Mouse (Mus musculus) liver, embryonic 11.5 days (tissue): ENCODE measurements around the gene Zfp598. TPM values are rescaled to one million over a fixed set of nuclear protein-coding genes. Genes with fewer than 3 reads are reported as not detected.

Experiments used
- ATAC-seq: fragments of 200-750 bp; cut with Nextera tagmentation; replicated peaks from 2 replicates; pipeline ENCODE4 v1.8.0; 2017; ENCODE audit warnings: moderate number of reproducible peaks, mild to moderate bottlenecking, moderate TSS enrichment, moderate library complexity; ENCODE audit not compliant: low FRiP score
- DNase-seq: peaks from one replicate; pipeline ENCODE4 v3.0.0-alpha.2; 2017; ENCODE audit warnings: low spot score
- H3K27ac ChIP-seq: fragments of 300-500 bp; sonication (generic); 2 replicates; pipeline ENCODE4 v1.5.1; 2014; ENCODE audit warnings: mild to moderate bottlenecking, low read depth, low read length, control low read depth
- H3K27me3 ChIP-seq: fragments of 300-500 bp; sonication (generic); replicated peaks from 2 replicates; pipeline ENCODE4 v1.6.1; 2014; ENCODE audit warnings: low read length, mixed read lengths; ENCODE audit not compliant: control insufficient read depth, insufficient read depth
- H3K36me3 ChIP-seq: fragments of 300-500 bp; sonication (generic); 2 replicates; pipeline ENCODE4 v1.6.1; 2014; ENCODE audit warnings: mild to moderate bottlenecking, low read length, moderate library complexity, mixed read lengths; ENCODE audit not compliant: control insufficient read depth, insufficient read depth
- H3K4me1 ChIP-seq: fragments of 300-500 bp; sonication (generic); replicated peaks from 2 replicates; pipeline ENCODE4 v1.6.1; 2014; ENCODE audit warnings: low read length, mixed read lengths; ENCODE audit not compliant: control insufficient read depth, insufficient read depth
- H3K4me2 ChIP-seq: fragments of 300-500 bp; sonication (generic); 2 replicates; pipeline ENCODE4 v1.6.1; 2014; ENCODE audit warnings: mild to moderate bottlenecking, control low read depth, moderate library complexity
- H3K4me3 ChIP-seq: fragments of 300-500 bp; sonication (generic); 2 replicates; pipeline ENCODE4 v1.5.1; 2014; ENCODE audit warnings: low read depth, low read length, control low read depth
- H3K9ac ChIP-seq: fragments of 300-500 bp; sonication (generic); 2 replicates; pipeline ENCODE4 v1.6.1; 2014; ENCODE audit warnings: low read depth, low read length, control low read depth
- H3K9me3 ChIP-seq: fragments of 300-500 bp; sonication (generic); 2 replicates; pipeline ENCODE4 v1.6.1; 2016; ENCODE audit warnings: low read length, inconsistent platforms, mixed read lengths; ENCODE audit not compliant: control insufficient read depth
- WGBS: fragments of 180-500 bp; shearing (Covaris S2); extraction: QIAGEN DNeasy Blood & Tissue Kit; methylation state at CpG from one replicate; pipeline ENCODE4 v1.1.7; 2014; 5-methylcytosine and 5-hydroxymethylcytosine counted together
- polyA plus RNA-seq: library from polyadenylated mRNA; unstranded; fragments of >200 nt; fragmentation: Nextera tagmentation; extraction: Ambion mirVana; gene quantifications from 2 replicates; pipeline ENCODE4 v1.2.1, GENCODE M21; 2014

Gene Zfp598
- polyA plus RNA-seq, 1 experiment from 2014 or later: 38.3 TPM

DNA sequence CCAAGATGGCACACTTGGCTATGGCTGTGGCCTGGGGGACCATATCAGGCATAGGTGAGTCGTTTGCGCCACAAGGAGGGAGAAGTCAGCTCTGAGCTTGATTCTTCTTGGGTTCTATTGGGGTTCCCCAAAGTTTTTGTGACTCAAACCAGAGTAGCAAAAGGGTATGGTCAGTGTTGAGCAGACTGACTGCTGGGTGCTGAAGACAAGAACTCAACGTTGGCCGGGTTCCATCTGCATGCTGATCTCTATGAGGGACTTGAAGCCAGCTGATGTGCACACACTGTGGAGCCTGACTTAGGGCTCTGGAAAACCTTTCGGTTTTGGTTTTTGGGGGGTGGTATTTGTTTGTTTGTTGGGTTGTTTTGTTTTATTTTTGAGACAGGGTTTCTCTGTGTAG lies 33.8 kb upstream of the Zfp598 start:
- Histone ChIP-seq H3K4me1 (peaks cover 14% of the 10 kb centered on the region), H3K4me3 (no peak overlapping the region), H3K4me2 (no peak overlapping the region), H3K27me3 (no peaks in the 10 kb centered on the region), H3K36me3 (peaks cover 5% of the 10 kb centered on the region), H3K9me3 (no peaks in the 10 kb centered on the region), H3K27ac (no peak overlapping the region), H3K9ac (no peak overlapping the region)
- DNase-seq (no peak), ATAC-seq (no peak)
- WGBS: 93% methylated on average over 5 of the region's 5 CpGs

- DNase-seq (no peak), ATAC-seq (no peak)
- H3K36me3 ChIP-seq: peaks cover 5% of the 10 kb centered on the region
- WGBS: 61% methylated on average over 5 of the region's 5 CpGs
- H3K9me3 ChIP-seq: no peaks in the 10 kb centered on the region
- no peak overlapping the region for H3K4me3 ChIP-seq
- H3K27ac ChIP-seq: no peak overlapping the region
- no peak overlapping the region for H3K4me2 ChIP-seq
- no peak overlapping the region for H3K9ac ChIP-seq
- peaks cover 14% of the 10 kb centered on the region for H3K4me1 ChIP-seq
- H3K27me3 ChIP-seq: no peaks in the 10 kb centered on the region
These were observed 32.6 kb upstream of the Zfp598 start for GRCm38 (mm10) chr17:24636781-24637481.

GRCm38 (mm10) chr17:24638214-24638613 lies 31.3 kb upstream of the Zfp598 start:
- H3K4me3 ChIP-seq: no peak overlapping the region
- no peaks in the 10 kb centered on the region for H3K27me3 ChIP-seq
- ATAC-seq: no peak
- peaks cover 10% of the 10 kb centered on the region for H3K4me1 ChIP-seq
- H3K27ac ChIP-seq: no peak overlapping the region
- no peak overlapping the region; the same call in 1 of the 2 replicates for H3K9ac ChIP-seq
- H3K36me3 ChIP-seq: peaks cover 5% of the 10 kb centered on the region
- no peak overlapping the region for H3K4me2 ChIP-seq
- no peaks in the 10 kb centered on the region for H3K9me3 ChIP-seq
- WGBS: 90% methylated on average over 4 of the region's 4 CpGs
- DNase-seq: no peak

- Histone ChIP-seq H3K9ac (no peak overlapping the region), H3K4me3 (no peak overlapping the region), H3K4me2 (no peak overlapping the region), H3K36me3 (peaks cover 5% of the 10 kb centered on the region; the same call in 1 of the 2 replicates), H3K9me3 (no peaks in the 10 kb centered on the region), H3K27me3 (no peaks in the 10 kb centered on the region), H3K27ac (no peak overlapping the region), H3K4me1 (peaks cover 6% of the 10 kb centered on the region)
- ATAC-seq (0 out of 2 replicates have a peak, but pooled peaks have one; percentile 21), DNase-seq (no peak)
- WGBS: 68% methylated on average over 9 of the region's 9 CpGs
These were observed 30.6 kb upstream of the Zfp598 start for GRCm38 (mm10) chr17:24638840-24639239.

- Histone ChIP-seq H3K4me2 (no peak overlapping the region), H3K4me3 (no peak overlapping the region), H3K27ac (no peak overlapping the region), H3K4me1 (peaks cover 13% of the 10 kb centered on the region), H3K27me3 (no peaks in the 10 kb centered on the region), H3K36me3 (peaks cover 5% of the 10 kb centered on the region; the same call in 1 of the 2 replicates), H3K9ac (no peak overlapping the region), H3K9me3 (no peaks in the 10 kb centered on the region)
- ATAC-seq (no peak), DNase-seq (no peak)
- WGBS: 80% methylated on average over 5 of the region's 5 CpGs
These were observed 29.9 kb upstream of the Zfp598 start for GRCm38 (mm10) chr17:24639571-24639988.

DNA sequence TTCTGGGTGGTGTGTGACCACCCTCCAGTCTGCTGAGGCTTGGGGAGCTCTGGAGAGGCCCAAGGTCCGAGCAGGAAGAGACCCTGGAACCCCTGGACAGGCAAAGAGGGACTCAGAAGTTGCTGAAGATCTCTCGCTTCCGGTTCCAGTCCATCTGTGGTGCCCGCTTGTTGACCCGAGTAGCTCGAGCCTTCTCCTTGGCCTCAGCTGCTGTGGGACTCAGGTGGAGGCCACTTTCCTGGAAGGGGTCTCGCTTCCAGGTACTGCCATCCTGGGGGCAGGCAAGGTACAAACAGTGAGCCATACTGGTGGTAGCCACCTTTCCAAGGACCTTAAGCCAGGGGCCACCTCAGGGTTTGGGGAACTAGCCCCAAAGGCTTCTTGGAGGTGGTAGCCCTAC lies 29.4 kb upstream of the Zfp598 start:
- Histone ChIP-seq H3K4me3 (no peak overlapping the region), H3K36me3 (peaks cover 5% of the 10 kb centered on the region; the same call in 1 of the 2 replicates), H3K4me2 (no peak overlapping the region), H3K9me3 (no peaks in the 10 kb centered on the region), H3K27ac (no peak overlapping the region), H3K4me1 (peaks cover 18% of the 10 kb centered on the region), H3K27me3 (no peaks in the 10 kb centered on the region), H3K9ac (no peak overlapping the region)
- ATAC-seq (no peak), DNase-seq (no peak)
- WGBS: 85% methylated on average over 7 of the region's 7 CpGs

GRCm38 (mm10) chr17:24640581-24640980 lies 28.9 kb upstream of the Zfp598 start:
- 95% methylated on average over 15 of the region's 15 CpGs for WGBS
- H3K4me2 ChIP-seq: no peak overlapping the region
- no peak for ATAC-seq
- no peak overlapping the region for H3K9ac ChIP-seq
- H3K27me3 ChIP-seq: no peaks in the 10 kb centered on the region
- H3K36me3 ChIP-seq: peaks cover 5% of the 10 kb centered on the region; the same call in 1 of the 2 replicates
- no peak overlapping the region for H3K4me3 ChIP-seq
- no peaks in the 10 kb centered on the region for H3K9me3 ChIP-seq
- H3K4me1 ChIP-seq: peaks cover 22% of the 10 kb centered on the region
- no peak overlapping the region for H3K27ac ChIP-seq
- DNase-seq: no peak

DNA sequence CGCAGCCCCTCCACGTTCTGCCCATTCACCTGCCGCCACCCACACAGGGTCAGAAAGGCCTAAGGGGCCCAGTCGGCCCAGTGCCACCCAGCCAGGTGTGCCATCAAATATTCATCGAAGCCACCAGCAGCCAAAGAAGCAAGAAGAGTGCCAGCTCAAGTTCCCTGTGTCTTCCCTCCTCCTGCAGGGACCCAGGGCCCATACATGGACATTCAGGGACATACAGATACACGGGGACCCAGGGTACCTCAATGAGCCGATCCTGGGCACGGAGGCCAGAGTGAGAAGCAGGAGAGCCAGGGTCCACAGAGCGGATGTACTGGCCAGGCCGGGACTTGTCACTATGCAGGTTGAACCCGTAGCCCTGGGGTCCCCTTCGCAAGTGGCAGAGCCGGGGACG lies 27.5 kb upstream of the Zfp598 start:
- H3K27ac ChIP-seq: no peak overlapping the region
- no peak overlapping the region for H3K9ac ChIP-seq
- ATAC-seq (no peak), DNase-seq (no peak)
- H3K36me3 ChIP-seq: peaks cover 5% of the 10 kb centered on the region; the same call in 1 of the 2 replicates
- no peaks in the 10 kb centered on the region for H3K27me3 ChIP-seq
- H3K4me3 ChIP-seq: no peak overlapping the region
- H3K4me2 ChIP-seq: no peak overlapping the region
- no peaks in the 10 kb centered on the region for H3K9me3 ChIP-seq
- peaks cover 26% of the 10 kb centered on the region for H3K4me1 ChIP-seq
- WGBS: 91% methylated on average over 14 of the region's 14 CpGs

- 68% methylated on average over 6 of the region's 6 CpGs for WGBS
- Histone ChIP-seq H3K4me2 (no peak overlapping the region), H3K27me3 (no peaks in the 10 kb centered on the region), H3K9me3 (no peaks in the 10 kb centered on the region), H3K4me1 (peaks cover 29% of the 10 kb centered on the region), H3K9ac (no peak overlapping the region), H3K27ac (no peak overlapping the region), H3K36me3 (peaks cover 5% of the 10 kb centered on the region; the same call in 1 of the 2 replicates), H3K4me3 (no peak overlapping the region)
- DNase-seq (no peak), ATAC-seq (no peak)
These were observed 26.6 kb upstream of the Zfp598 start for GRCm38 (mm10) chr17:24642791-24643343.
